8 mouse cellular contexts compared by ENCODE assay signal in genomic region chr13:51710738-51711137, GRCm38 (mm10). TPM values are rescaled to one million over a fixed set of nuclear protein-coding genes. Genes with fewer than 3 reads are reported as not detected.
DNase-seq lines count a peak whose midpoint lies in the region.

No protein-coding gene starts in this region.

- DNase-seq in adrenal gland, postnatal 14 days, result peak; percentile 26
- no peak for DNase-seq in adrenal gland, postnatal 25 days
- DNase-seq in urinary bladder, postnatal 25 days (ENCODE audit: low spot score), result peak; percentile 17
- no peak for DNase-seq in urinary bladder, postnatal 10 days (ENCODE audit: low spot score)
- DNase-seq in lung, postnatal 25 days (ENCODE audit: low spot score), result peak; percentile 80
- DNase-seq in cerebellum, adult 11 months, result no peak
- DNase-seq in B cell, adult 2 months, result no peak
- DNase-seq in cerebellum, postnatal 25 days, result no peak

RNA-seq across cellular contexts. Expression of gene Secisbp2, which starts 59.2 kb away (rescaled TPM):
- total RNA-seq in adrenal gland, postnatal 14 days (2021), result 20.4 and 24.7 TPM in 2 replicates
- 32.4 and 32.8 TPM in 2 replicates for total RNA-seq in adrenal gland, postnatal 25 days (2021)

Comparison
In these comparisons a context has a peak if more than half of its experiments do, and no peak if none do; other contexts are left out.
1. DNase-seq: peak in adrenal gland, postnatal 14 days (single experiment), urinary bladder, postnatal 25 days (single experiment) and lung, postnatal 25 days (single experiment); none in adrenal gland, postnatal 25 days (single experiment), urinary bladder, postnatal 10 days (single experiment), cerebellum, adult 11 months (single experiment), B cell, adult 2 months (0 of 2) and cerebellum, postnatal 25 days (0 of 2).